Mouse (Mus musculus): Measurements from ENCODE around the gene Tcf20. TPM values are rescaled to one million over a fixed set of nuclear protein-coding genes. Genes with fewer than 3 reads are reported as not detected.

Tcf20 gene
- polyA plus RNA-seq (2012; rRNA removed; ENCODE audit: low replicate concordance): 10.6 and 15.4 TPM in 2 replicates

DNA sequence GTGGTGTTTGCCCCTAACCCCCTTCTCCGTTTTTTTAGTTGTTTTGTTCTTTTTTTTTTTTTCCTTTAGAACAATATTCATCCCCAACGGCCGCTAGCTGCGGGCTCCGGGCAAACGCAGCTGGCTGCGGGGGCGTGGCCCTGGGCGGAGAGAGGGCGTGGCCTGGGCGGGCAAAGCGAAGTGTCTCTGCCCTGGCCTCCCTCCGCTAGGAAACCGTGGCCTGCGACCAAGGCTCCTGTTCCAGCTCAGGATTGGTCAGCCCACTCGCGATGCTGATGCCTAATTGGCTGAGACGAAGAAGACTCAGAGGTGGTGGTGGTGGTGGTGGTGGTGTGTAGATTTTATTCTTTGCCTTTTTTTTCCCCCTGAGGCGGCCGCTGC is at the start of gene Tcf20:
Gene Tcf20 (minus strand): TSS at position 141 of the 381 bp plus-strand sequence.

DNA sequence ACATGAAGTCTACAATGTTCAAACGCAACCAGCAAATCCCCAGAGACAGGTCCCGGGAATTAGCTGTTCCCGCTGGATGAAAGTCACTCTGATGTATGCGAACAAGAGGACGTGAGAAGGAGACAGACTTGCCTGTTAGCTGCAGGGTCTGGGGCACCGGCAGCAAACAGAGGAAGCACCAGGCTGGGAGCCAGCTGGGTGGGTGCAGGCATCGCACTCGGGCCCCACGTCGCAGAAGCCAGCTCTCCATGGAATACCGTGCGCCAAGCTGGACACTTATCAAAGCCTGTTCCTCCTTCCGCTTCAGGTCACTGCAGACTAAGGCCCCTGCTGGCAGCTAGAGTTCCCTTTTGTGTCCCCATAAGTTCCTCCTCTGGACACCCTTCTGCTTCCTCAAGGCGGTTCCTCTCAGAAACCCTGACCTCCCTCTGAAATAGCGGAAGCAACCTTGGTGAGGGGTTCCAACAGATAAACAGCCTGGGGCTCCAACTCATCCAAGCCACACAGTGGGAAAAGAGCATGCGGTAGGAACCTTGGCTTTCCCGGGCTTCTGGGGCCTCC is 45.4 kb upstream of the Tcf20 start, which contains the start of gene Nfam1:
Gene Nfam1 (minus strand): TSS at position 326 of the 561 bp plus-strand sequence.

DNA sequence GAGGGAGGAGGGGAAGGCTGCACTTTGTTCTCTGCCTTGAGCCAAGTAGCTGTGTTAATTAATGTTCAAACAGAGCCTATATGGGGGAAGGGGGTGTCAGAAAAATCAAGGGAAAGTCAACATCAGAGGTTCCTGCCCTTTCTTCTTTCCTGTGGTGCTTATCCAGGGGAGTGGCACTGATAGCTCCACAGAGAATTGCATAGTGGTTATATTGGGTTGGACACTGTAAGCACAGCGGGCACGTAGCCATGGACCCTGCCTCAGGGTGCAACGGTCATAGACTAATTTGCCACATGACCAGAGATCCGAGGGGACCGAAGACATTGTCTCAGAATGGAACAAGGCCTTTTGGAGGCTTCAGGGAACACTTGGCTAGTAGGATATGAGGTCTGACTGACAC is 193.4 kb downstream of the Tcf20 start, which contains the start of gene Cyp2d26:
Gene Cyp2d26 (minus strand): TSS at position 18 of the 400 bp plus-strand sequence.

DNA sequence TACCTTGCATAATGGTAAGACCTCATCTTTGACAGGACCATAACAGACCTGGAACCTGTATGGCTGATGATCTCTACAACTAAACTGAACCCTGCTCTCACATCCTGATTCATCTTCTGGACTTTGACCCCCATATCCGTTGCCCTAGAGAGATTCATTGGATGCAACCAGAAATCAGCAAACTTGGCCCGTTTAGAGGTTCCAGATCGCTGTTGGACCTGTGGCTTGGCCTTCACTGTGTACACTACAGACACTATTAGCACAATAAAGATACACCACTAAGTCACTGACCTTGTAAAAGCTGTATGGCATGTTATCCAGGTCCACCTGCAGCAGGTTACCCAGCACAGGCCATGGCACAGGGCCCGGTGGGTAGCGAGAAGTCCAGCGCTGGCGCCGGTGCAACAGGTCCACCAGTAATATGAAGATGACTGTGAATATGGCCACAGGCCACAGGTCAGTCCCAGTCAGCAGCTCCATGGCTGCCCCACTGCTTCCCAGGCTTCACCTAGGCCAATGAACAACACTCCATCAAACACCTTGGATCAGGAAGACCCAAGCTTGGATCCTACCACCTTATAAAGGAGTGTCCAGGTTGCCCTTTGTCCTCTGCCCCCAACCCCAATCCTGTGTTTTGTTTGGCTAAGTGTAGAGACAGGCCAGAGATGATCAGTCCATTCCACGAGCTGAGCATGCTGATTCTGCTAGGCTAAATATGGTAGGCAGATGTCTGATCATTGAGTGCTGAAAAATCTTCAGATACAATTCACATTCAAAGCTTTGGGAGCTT is 223.8 kb downstream of the Tcf20 start, which contains the start of gene Cyp2d40:
Gene Cyp2d40 (minus strand): TSS at position 553 of the 790 bp plus-strand sequence.

Other genes with a start within 250 kb of the Tcf20 start
- not detected in 2 replicates for gene Cyp2d40, start 223.7 kb downstream of the Tcf20 start, polyA plus RNA-seq (2012; rRNA removed; ENCODE audit: low replicate concordance)
- 321 and 669 TPM in 2 replicates for gene Cyp2d26, start 193.6 kb downstream of the Tcf20 start, polyA plus RNA-seq (2012; rRNA removed; ENCODE audit: low replicate concordance)
- gene Nfam1, start 45.4 kb upstream of the Tcf20 start, polyA plus RNA-seq (2012; rRNA removed; ENCODE audit: low replicate concordance): 2.1 and 2.8 TPM in 2 replicates
- 86.5 and 90.2 TPM in 2 replicates for gene Serhl, start 101.6 kb upstream of the Tcf20 start, polyA plus RNA-seq (2012; rRNA removed; ENCODE audit: low replicate concordance)
- gene Rrp7a, start 134.9 kb upstream of the Tcf20 start, polyA plus RNA-seq (2012; rRNA removed; ENCODE audit: low replicate concordance): 82.7 and 91.7 TPM in 2 replicates
- gene Poldip3, start 161.5 kb upstream of the Tcf20 start, polyA plus RNA-seq (2012; rRNA removed; ENCODE audit: low replicate concordance): 27.0 and 34.7 TPM in 2 replicates
- gene Cyb5r3, start 184.7 kb upstream of the Tcf20 start, polyA plus RNA-seq (2012; rRNA removed; ENCODE audit: low replicate concordance): 773 and 997 TPM in 2 replicates